Mouse (Mus musculus): Measurements from ENCODE around the gene Pknox1. TPM values are rescaled to one million over a fixed set of nuclear protein-coding genes. Genes with fewer than 3 reads are reported as not detected.
A peak's percentile ranks its signal among the peaks of the same experiment; 100 is the strongest.
"Not testable (repeated sequence)": the region's sequence is repeated elsewhere in the genome, so short reads cannot be mapped to it uniquely, and the experiment has no call there.

Gene Pknox1
- polyA plus RNA-seq, 1 experiment from 2014 or later, result 30.6 TPM

DNA sequence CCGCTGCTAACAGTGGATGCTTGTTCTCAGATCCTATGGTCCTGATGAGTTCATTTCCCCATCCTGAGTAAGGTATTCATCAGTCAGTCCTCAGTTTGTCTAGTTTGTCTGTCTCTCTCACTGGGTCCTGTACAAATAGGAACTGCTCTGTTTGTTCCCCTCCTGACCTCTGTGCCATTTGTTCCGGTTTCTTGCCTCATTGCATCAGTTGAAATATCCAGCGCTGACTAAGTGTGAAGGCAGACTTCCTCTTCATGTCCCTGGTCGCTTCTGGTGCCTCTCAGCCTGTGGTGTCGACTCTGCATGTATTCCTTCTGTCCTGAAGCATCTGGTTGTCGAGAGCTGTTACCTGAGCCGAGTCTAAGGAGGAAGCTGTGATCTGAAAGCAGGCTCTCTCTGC, 30.1 kb downstream of the Pknox1 start:
- DNase-seq (ENCODE audit: low spot score), result no peak

DNA sequence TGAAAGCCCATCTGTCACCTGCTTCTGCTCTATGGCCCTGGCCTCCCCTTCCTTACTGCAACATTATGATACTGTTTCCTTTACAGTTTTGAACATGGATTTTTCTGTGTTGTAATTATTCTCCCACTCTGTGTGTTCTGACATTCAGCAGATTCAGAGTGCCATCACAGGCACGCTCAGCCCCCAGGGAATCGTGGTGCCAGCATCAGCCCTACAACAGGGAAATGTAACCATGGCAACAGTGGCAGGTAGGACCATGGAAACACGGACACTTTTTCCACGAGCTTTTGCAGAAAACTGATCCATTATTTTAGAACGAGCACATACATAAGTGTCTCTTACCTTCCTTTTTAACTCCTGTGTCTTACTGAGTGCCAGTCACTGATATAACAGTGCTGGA, 30.5 kb downstream of the Pknox1 start:
- DNase-seq (ENCODE audit: low spot score), result no peak

DNA sequence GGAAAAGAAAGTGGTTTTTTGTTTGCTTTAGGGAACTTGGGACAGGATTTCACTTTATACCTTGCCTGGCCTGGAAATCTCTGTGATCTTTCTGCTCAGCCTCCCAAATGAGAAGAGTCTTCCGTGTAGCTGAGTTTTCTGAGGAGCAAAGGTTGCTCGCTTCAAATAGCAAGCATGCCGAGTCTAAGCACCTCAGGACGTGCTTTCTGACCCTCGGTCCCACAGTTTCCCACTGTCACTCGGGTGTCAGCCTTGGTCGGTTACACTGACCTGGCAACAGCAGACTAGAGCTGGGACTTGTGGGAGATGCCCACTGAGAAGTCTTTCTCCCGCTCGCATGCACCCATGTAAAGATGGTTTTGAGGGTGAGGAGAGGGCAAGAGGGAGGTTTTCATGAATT, 33.4 kb downstream of the Pknox1 start:
- DNase-seq (ENCODE audit: low spot score), result no peak

DNA sequence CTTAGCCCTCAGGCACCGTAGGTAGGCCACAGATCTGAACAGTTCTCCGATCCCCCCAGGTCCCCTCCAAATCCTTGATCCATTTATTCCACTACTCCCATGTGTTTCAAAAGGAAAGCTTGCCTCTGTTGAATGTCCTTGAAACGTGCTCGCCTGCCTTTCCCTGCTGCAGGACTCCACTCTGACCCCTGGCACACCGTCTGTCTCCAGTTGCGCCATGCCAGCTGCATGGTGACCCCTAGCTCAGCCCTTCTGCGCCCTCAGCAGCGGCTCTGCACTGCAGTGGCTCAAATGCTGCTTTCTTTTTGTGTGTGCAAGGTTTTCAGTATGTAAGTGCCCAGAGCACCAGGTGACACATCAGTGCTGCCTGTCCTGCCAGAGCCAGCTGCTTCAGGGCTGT, 34.1 kb downstream of the Pknox1 start:
- DNase-seq (ENCODE audit: low spot score), result no peak

DNA sequence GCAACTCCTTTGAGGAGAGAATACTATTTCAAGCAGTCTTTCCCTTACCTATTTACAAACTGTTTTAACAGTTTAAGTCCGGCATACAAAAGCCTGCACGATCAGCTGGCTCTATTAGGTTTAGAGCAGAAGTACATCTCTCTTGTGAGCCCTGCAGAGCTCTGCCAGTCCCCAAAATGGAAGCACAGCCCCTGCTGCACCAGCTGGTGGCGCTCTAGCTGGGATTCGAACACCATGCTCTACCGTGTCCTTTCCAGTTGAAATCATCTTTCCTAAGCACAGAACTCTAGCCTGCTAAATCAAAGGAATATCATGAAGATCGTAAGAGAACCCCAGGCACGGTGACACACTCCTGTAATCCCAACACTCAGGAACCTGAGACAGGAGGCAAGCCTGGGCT, 41.9 kb downstream of the Pknox1 start:
- DNase-seq (ENCODE audit: low spot score), result no peak

DNA sequence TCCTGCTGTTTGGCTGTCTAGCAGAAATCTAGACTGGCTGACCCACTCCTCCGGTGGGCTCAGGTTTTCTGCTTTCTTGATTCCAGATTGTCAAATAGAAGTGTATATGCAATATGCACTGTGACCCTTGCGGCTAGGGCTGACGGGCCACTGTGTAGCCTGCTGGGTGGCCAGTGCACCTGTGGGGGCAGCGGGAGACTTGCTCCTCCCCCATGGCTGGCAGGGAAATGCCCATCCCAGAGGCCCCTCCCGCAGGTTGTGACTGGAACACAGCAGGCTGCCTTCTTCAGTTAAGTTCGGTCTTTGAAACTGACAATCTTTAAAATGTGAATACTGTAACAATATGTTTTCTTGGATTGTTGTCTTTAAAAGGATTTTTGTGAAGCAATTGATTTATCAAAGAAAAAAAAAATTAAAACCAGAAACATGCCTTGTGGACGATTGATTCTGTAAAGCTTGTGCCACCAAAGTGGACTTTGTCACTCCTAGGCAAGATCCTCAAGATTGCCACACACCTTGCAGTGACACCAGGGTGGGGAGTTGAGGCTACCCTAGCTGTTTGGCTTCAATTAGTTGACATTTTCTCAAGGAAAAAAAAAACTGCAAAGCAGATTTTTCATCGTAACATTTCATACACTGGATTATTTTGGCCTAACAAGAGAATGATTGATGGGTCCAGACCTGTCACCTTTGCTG, 42.9 kb downstream of the Pknox1 start:
- no peak for DNase-seq (ENCODE audit: low spot score)

DNA sequence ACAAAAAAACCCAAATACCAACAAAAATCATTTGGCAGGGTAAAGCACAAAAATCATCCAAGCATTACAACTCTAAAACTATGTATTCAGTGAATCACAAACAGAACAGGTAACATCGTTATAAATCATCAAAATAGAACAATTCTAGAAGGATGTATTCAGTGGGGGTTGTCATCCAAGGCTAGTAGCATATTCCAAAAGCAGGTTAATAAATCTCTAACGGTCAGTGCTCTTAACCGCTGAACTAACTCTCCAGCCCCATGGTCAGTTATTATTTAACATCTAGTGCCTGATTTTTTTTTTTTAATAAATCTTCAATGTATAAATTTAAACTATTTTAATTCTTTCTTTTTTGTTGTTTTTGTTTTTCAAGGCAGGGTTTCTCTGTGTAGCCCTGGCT, 44.6 kb downstream of the Pknox1 start:
- not testable (repeated sequence) for DNase-seq (ENCODE audit: low spot score)

DNA sequence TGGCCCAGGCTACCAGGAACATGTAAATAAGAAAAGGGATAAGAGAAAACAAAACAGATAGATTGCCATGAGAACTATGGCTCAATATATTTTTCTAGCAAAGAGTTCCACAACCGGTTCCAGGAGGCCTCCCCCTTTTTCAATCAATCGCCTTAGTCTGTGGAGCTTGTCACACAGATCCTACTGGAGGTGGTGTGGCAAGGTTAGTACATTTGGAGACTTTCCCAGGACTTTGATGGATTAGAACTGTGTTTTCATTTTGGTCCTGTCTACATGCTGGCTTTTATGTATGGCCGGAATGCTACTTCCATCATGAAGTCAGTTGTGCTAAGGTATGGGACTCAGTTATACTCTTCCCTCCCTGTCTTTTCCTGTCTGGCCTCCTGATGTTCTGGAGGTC, 45.4 kb downstream of the Pknox1 start:
- DNase-seq (ENCODE audit: low spot score), result no peak

DNA sequence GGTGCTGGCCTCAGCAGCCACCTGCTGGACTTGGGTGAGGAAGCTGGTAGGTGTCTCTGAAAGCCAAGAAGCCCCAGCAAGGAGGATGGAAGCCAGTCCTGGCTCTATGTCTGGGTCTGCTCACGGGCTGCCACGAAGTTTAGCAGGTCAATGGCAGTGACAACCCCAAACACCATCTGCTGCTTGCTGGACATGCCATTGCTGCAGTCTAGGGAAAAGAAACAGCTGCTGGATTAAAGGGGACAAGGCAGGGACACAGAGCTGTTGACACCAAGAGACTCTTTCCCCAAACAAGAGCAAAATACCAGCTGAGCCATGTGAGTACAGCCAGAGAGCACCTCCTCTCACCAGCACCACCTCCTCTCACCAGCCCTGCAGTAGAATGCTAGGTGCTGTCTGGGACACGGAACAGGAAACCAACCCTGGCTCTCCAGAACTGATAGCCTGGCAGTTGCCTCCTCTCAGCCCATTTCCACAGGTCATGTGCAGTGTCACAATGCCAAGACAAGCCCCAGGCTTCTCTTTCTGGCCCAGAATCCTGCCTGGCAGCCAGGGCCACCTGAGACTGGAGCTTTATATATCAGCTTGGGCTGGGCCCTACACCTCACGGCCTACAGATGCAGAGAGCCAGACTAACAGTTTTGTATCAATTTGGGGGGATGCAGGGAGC, 48.7 kb downstream of the Pknox1 start:
- no peak for DNase-seq (ENCODE audit: low spot score)

DNA sequence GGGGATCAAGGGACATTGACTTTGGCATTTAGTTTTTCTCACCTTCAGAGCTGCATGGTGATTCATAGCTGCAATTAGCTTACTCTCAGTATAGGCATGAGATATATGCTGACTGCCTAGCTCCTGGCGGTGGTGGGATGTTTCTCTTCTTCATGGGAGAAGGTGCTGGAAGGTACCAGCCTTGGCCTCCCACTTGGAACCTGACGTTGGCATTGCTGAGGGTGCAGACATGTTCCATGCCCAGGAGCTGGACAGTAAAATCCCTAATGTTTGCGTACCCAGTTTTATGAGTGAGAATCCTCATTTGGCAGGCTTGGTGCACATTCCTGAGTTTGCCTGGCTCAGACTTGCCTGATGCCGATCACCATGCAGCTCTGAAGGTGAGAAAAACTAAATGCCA, 58.6 kb downstream of the Pknox1 start:
- DNase-seq (ENCODE audit: low spot score), result no peak

DNA sequence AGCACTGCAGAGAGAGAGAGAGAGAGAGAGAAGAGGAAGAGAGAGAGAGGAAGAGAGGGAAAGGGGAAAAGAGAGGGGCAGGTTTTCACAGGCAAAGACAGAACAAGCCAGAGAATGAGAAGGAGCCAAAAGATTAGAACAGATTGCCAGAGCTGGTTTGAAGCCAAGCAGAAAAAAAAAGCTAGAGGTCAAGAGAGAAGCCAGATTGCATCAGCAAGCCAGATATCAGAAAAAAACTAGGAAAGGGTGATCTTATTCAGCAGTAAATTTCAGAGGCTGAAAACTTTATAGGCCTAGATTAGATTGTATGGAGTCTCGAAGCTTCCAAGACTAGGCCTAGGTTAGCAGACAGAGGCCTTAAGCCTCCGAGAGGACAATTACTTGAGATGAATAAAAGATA, 63.4 kb downstream of the Pknox1 start:
- DNase-seq (ENCODE audit: low spot score), result no peak

DNA sequence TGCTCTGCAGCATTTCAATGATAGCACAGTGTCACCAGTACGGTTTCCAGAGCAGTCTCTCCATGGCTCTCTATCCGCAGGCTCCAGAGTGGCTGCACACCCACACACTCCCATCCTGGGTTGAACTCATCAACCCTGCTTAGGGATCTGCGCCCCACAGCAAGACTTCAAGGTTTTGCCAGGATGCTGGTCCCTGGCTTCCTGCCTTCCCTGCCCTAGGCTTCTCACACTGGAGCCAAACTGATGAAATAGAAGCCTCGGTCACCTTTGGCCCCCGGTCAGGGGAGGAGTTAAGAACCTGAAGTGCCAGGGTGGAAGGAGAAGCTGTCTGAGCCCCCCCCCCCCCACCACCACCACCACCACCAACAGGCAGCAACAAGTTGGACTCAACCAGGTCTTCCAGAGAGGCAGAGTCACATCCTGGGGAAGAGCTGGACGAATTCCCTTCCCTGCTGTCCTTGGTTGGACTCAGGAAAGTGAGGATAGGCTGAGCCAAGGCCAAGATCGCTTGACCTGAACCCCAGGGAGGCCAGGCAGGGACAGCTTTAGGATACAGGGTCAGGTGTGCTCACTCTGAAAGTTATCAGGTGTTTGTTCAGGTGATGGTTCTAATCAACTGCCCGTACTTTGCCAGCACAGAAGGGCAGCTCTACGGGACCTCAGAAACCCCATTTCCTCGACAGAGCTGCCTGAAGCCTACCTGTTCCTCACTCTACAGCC, 66.7 kb downstream of the Pknox1 start:
- DNase-seq (ENCODE audit: low spot score), result no peak

DNA sequence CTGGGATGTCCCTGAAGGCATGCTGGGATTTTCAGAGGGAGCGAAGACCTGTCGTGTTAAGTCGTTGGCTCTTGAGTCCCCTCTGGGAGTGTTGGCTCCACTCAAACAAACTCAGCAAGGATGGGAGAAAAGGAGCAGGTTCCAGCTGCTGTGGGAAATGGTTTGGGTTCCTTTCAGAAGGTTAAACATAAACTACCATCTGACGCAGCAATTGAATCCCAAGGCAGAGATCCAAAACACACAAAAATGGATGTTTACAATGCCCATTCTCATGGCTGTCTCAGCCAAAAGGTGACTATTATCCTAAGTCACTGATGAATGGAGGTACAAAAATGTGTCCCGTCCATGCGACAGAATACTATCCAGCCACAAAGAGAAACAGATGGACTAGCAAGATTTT, 68.5 kb downstream of the Pknox1 start:
- no peak for DNase-seq (ENCODE audit: low spot score)

DNA sequence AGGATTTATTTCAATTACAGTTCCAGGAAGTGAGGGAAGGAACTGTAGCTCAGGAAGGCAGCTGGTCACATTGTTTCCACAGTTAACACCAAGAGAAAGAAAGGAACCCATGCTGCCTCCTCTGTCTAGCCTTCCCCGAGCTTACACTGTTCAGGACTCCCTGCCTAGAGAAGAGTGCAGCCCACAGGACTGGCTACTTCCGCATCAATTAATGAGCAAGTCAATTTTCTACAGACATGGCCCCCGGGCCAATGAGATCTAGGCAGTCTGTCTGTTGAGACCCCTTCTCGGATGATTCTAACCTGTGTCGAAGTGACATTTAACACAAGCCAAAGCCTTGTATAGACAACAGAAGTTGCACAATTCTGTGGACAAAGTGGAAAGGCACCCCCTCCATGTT, 70.4 kb downstream of the Pknox1 start:
- DNase-seq (ENCODE audit: low spot score), result no peak

DNA sequence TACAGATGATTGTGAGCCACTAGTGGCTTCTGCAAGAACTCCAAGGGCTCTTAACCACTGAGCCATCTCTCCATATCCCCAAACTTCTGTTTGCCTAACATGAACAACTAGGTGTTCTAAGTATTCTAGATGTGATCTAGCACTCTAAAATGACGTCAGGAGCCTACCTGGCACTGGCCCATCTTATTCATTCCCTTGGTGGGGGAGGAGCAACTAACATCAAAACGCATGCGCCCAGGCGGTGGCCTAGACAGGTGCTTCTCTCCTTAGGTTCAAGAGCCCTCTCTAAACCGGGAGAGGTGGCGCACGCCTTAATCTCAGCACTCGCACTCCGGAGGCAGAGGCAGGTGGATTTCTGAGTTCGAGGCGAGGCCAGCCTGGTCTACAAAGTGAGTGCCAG, 71.2 kb downstream of the Pknox1 start:
- no peak for DNase-seq (ENCODE audit: low spot score)

DNA sequence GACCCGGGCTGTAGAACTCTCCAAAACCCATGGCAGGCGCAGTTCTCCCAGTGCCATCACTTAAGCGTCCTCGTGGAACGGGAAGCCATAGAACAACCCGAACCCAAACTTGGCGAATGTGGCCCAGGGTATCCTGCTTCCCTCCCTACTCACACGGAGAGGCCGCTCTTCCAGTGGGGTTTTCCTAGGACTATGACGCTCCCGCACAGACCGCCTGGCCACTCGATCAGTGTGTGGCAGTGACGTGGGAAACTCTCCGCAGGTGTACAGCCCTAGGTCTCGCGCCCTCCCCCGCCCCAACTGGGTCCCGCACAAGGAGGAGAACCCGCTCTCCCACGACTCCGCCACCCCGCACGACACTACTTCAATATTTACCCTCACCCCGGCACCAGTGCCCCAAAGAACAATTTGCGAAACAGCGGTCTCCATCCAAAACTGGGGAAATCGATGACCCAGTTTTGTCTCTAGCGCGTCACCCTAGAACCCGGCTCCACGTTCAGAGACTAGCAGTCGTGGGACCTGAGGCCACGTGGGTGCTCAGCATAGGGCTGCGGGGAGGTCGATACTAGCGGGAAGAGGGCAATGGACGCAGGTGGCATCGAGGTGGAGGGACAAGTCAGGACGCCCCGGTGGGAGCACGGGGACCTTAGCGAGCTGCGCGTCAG, 71.9 kb downstream of the Pknox1 start:
- no peak for DNase-seq (ENCODE audit: low spot score)

DNA sequence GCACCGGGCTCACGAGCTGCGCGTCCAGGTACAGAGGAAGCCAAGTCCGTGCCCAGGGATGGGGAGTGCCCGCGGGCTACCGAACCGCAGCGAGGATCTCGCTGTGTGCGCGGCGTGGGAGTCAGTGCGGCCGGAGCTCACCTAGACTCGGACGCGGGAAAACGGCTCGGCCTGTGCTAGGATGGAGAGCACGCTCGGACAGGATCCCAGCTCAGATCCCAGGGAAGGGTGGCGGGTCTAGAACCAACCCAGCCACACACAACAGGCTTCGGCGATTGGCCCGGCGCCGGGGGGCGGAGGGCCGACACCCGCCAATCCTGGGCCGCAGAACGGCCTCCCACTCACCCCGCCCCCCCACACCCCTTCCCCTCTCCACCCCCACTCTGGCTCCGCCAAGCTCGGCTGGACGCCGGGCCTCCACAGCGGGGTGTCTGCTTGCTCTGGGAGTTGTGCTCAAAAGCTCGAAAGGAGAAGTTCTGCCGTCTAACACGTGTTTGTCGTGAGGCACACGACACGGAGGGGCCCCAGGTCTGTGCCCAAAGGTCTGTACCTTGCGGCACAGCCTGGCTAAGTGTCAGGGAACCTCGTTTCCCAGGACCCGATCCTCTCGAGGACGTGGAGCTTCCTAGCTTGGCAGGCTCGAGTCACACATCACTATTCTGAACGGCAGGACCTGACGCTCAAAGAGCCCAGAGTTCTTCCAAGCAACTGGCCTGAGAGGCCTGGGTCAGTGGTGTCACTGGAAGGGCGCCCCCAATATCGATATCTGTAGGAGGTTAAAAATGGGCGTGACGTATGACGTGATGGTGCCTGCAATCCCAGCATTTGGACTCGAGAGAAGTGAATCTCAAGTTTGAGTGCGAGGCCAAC, 72.6 kb downstream of the Pknox1 start, which contains the start of gene Cbs:
Gene Cbs (minus strand): TSS at position 297 of the 870 bp plus-strand sequence.
- DNase-seq (ENCODE audit: low spot score), result peak; percentile 30

DNA sequence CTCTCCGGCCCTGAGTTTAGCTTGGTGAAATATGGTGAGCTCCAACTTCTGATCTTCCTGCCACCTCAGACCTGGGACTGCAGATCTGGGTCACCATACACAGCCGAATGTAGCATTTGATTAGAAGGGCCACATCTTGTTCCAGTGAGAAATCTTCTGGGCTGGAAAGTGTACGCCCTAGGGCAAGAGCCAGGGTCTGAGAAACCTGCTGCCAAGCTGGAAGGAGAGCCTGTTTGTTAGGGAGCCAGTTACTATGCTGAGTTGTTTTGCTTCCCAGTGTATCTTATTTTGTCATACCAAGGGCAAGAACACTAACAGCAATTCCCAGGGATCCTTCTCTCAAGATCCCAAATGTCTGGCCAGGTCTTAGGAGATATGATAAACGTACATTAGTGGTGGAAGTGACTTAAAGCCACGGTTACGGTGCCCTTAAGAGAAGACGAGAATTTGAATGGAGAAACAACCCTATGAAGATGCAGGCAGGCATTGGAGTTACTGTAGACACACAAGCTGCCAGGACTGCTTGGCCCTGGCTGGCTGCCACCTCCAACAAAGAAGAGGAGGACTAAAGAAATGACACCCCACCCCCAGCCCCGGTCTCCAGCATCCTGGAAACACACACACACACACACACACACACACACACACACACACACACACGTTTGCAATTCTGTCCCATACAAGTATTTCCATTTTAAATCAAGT, 73.5 kb downstream of the Pknox1 start:
- DNase-seq (ENCODE audit: low spot score), result no peak

DNA sequence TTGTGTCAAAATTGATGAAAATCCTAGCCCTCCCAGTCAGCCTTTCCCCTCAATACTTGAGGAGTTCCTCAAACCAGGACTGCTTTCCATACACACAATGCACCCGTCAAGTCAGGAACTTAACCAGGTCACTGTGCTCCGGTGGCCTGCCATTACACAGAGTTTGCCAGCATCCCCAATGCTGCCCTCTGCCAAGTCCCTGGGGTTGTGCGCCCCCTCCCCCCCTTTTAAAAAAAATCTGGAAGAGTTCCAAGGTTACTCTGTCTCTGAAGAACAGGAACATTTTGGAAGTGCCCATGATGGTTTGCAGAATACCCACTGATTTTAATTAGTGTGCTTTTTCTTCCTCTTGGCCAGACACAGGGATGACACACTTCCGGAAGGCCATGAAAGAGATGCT, 75.1 kb downstream of the Pknox1 start:
- no peak for DNase-seq (ENCODE audit: low spot score)

DNA sequence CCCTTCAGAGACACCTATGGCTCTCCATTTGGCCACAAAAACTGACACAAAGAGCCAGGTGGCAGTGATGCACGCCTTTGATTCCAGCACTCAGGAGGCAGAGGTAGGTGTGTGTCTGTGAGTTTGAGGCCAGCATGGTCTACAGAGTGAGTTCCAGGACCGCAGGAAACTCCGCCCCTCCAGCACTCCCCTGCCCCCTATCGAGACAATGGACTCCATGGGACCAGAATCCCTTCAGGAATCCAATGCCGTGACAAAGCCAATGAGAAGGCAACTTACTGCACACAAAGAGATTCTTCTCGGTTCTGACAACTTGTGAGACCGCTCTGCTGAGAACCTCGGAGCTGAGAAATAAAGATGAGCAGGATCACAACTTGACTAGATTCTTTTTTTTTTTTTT, 77.8 kb downstream of the Pknox1 start:
- DNase-seq (ENCODE audit: low spot score), result no peak

Measured in thymus, postnatal 0 days (tissue).